Mouse (Mus musculus): ENCODE measurements around the gene Dusp8. TPM values are rescaled to one million over a fixed set of nuclear protein-coding genes. Genes with fewer than 3 reads are reported as not detected.
A peak's percentile ranks its signal among the peaks of the same experiment; 100 is the strongest.

The Dusp8 gene
- polyA plus RNA-seq, 1 experiment from 2014 or later = 5.5 TPM

DNA sequence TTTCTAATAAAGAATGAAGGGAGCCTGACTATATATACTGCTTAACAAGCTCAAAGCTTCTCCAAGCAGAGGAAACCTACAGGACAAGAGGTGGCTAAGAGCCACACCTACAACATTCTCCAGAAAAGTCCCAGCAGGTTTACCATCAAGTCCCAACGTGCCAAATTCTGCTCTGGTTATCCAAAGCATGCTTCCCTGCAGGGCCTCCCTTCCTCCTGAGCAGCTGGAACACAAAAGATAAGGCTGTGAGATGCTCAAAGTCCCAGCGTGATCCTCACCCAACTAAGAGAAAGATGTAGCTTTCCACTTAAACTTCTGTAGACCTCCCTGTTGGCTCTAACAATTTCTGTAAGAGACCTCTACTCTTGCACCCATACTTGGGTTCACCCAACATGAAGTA is 36.6 kb downstream of the Dusp8 start:
- no peak overlapping the region for H3K9ac ChIP-seq (replicated peaks; ENCODE audit: low read depth)
- 0 out of 2 replicates have a peak, but pooled peaks cover under 1% of the 10 kb centered on the region for H3K36me3 ChIP-seq (ENCODE audit: insufficient read depth, low read length)
- DNase-seq (ENCODE audit: low spot score) = no peak
- ATAC-seq = no peak
- H3K27me3 ChIP-seq (replicated peaks; ENCODE audit: insufficient read depth, low read length) = no peaks in the 10 kb centered on the region
- WGBS = 43% methylated on average over 2 of the region's 2 CpGs
- no peak overlapping the region for H3K27ac ChIP-seq (ENCODE audit: low read length)
- H3K4me3 ChIP-seq (ENCODE audit: low read depth, low read length) = no peak overlapping the region
- peak overlapping the region; percentile 76; the same call in 1 of the 2 replicates for H3K4me2 ChIP-seq (replicated peaks; ENCODE audit: low read depth, low read length)
- H3K9me3 ChIP-seq (ENCODE audit: low read length) = no peaks in the 10 kb centered on the region
- peaks cover 43% of the 10 kb centered on the region for H3K4me1 ChIP-seq (ENCODE audit: insufficient read depth, low read depth, low read length)
- TF ChIP-seq CTCF (IDR thresholded peaks at IDR 0.05) = no peak

GRCm38 (mm10) chr7:142057121-142057520 is 38.5 kb downstream of the Dusp8 start:
- H3K27ac ChIP-seq (ENCODE audit: low read length) = peak overlapping the region; percentile 48
- 88% methylated on average over 1 of the region's 1 CpGs for WGBS
- H3K4me3 ChIP-seq (ENCODE audit: low read depth, low read length) = no peak overlapping the region
- TF ChIP-seq EP300 (IDR thresholded peaks at IDR 0.05) = no peak
- TF ChIP-seq CTCF (IDR thresholded peaks at IDR 0.05) = no peak
- H3K9me3 ChIP-seq (ENCODE audit: low read length) = no peaks in the 10 kb centered on the region
- ATAC-seq (no peak), DNase-seq (ENCODE audit: low spot score) (no peak)
- H3K4me2 ChIP-seq (replicated peaks; ENCODE audit: low read depth, low read length) = no peak overlapping the region
- H3K4me1 ChIP-seq (ENCODE audit: insufficient read depth, low read depth, low read length) = peaks cover 43% of the 10 kb centered on the region
- no peaks in the 10 kb centered on the region for H3K27me3 ChIP-seq (replicated peaks; ENCODE audit: insufficient read depth, low read length)
- no peak overlapping the region for H3K9ac ChIP-seq (replicated peaks; ENCODE audit: low read depth)
- 0 out of 2 replicates have a peak, but pooled peaks cover 7% of the 10 kb centered on the region for H3K36me3 ChIP-seq (ENCODE audit: insufficient read depth, low read length)

- Histone ChIP-seq H3K27ac (ENCODE audit: low read length) (peak overlapping the region; percentile 48), H3K36me3 (ENCODE audit: insufficient read depth, low read length) (0 out of 2 replicates have a peak, but pooled peaks cover 7% of the 10 kb centered on the region), H3K4me3 (ENCODE audit: low read depth, low read length) (no peak overlapping the region), H3K4me2 (replicated peaks; ENCODE audit: low read depth, low read length) (no peak overlapping the region), H3K4me1 (ENCODE audit: insufficient read depth, low read depth, low read length) (peaks cover 43% of the 10 kb centered on the region), H3K9ac (replicated peaks; ENCODE audit: low read depth) (no peak overlapping the region), H3K9me3 (ENCODE audit: low read length) (no peaks in the 10 kb centered on the region), H3K27me3 (replicated peaks; ENCODE audit: insufficient read depth, low read length) (no peaks in the 10 kb centered on the region)
- DNase-seq (ENCODE audit: low spot score) (peak; percentile 66), ATAC-seq (peak; percentile 30)
- TF ChIP-seq EP300 (IDR thresholded peaks at IDR 0.05) = peak; percentile 27; the same call in 1 of the 2 replicates
- no peak for TF ChIP-seq CTCF (IDR thresholded peaks at IDR 0.05)
- 29% methylated on average over 1 of the region's 1 CpGs for WGBS
Measured at GRCm38 (mm10) chr7:142056601-142057061, 39.0 kb downstream of the Dusp8 start.

DNA sequence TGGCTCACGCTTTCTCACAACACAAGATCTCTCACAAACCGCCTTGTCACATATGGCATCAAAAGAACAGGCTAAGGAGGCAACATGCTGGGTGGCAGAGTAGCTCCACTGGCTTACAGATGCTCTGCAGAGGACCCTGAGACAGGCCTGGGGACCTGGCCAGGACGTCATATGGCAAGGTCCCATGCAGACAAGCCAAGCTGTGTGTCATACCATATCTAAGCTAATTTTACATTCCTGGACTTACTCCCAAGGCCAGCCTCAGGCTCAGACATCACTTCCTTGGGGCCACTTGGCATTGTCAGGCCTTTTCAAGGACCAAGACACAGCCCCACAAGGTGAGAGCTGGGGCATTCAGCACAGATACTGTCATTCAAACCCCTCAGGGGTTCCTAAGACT is 40.2 kb downstream of the Dusp8 start:
- no peak overlapping the region for H3K9ac ChIP-seq (replicated peaks; ENCODE audit: low read depth)
- 88% methylated on average over 3 of the region's 3 CpGs for WGBS
- no peaks in the 10 kb centered on the region for H3K27me3 ChIP-seq (replicated peaks; ENCODE audit: insufficient read depth, low read length)
- no peak overlapping the region for H3K27ac ChIP-seq (ENCODE audit: low read length)
- TF ChIP-seq CTCF (IDR thresholded peaks at IDR 0.05) (no peak), EP300 (IDR thresholded peaks at IDR 0.05) (no peak)
- no peaks in the 10 kb centered on the region for H3K9me3 ChIP-seq (ENCODE audit: low read length)
- no peak overlapping the region for H3K4me2 ChIP-seq (replicated peaks; ENCODE audit: low read depth, low read length)
- ATAC-seq (no peak), DNase-seq (ENCODE audit: low spot score) (no peak)
- H3K36me3 ChIP-seq (ENCODE audit: insufficient read depth, low read length) = 0 out of 2 replicates have a peak, but pooled peaks cover 11% of the 10 kb centered on the region
- peaks cover 37% of the 10 kb centered on the region; the same call in 1 of the 2 replicates for H3K4me1 ChIP-seq (ENCODE audit: insufficient read depth, low read depth, low read length)
- H3K4me3 ChIP-seq (ENCODE audit: low read depth, low read length) = no peak overlapping the region

DNA sequence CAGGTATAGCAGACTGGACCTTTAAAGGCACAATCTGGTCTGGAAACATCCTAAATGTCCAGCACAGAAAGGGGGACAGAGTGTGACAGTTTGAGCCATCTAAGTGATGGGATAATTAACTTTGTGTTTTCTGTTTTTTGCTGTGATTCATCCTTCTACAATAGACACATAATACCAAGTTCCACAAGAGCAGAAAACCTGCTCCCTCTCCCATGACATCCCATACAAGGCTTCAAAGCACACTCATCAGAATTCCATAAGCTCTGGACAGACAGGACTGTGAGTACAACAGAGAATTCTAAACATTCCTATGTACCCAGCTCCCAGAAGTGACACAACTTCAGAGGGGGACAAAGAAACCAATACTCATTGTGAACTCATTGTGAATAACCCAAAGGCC is 45.1 kb downstream of the Dusp8 start:
- no peak for ATAC-seq
- no peak overlapping the region for H3K9ac ChIP-seq (replicated peaks; ENCODE audit: low read depth)
- H3K4me2 ChIP-seq (replicated peaks; ENCODE audit: low read depth, low read length) = no peak overlapping the region
- no peak for DNase-seq (ENCODE audit: low spot score)
- H3K4me1 ChIP-seq (ENCODE audit: insufficient read depth, low read depth, low read length) = peaks cover 4% of the 10 kb centered on the region; the same call in 1 of the 2 replicates
- TF ChIP-seq EP300 (IDR thresholded peaks at IDR 0.05) (no peak), CTCF (IDR thresholded peaks at IDR 0.05) (no peak)
- H3K4me3 ChIP-seq (ENCODE audit: low read depth, low read length) = no peak overlapping the region
- no peak overlapping the region for H3K27ac ChIP-seq (ENCODE audit: low read length)
- H3K27me3 ChIP-seq (replicated peaks; ENCODE audit: insufficient read depth, low read length) = no peaks in the 10 kb centered on the region
- no peaks in the 10 kb centered on the region for H3K9me3 ChIP-seq (ENCODE audit: low read length)
- 0 out of 2 replicates have a peak, but pooled peaks cover 11% of the 10 kb centered on the region for H3K36me3 ChIP-seq (ENCODE audit: insufficient read depth, low read length)

DNA sequence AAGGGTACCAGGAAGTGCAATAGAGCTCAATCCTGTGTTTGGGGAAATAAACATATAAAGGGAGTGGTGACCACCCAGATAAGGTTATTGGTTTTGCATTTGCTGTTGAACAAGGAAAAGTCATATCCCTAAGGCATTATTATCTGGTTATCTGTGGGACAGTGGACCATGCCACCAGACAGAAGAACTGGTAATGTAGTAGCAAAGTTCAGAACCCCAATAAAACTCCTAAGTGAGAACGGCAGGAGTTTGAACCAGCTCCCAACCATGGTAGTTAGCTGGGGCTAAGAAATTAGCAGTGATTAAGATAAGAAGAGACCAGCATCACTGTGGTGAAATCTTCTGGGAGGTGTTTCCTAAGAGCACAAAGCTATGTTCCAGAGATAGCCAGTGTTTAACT is 49.7 kb downstream of the Dusp8 start:
- no peak for DNase-seq (ENCODE audit: low spot score)
- Histone ChIP-seq H3K27ac (ENCODE audit: low read length) (no peak overlapping the region), H3K4me3 (ENCODE audit: low read depth, low read length) (no peak overlapping the region), H3K27me3 (replicated peaks; ENCODE audit: insufficient read depth, low read length) (no peaks in the 10 kb centered on the region), H3K36me3 (ENCODE audit: insufficient read depth, low read length) (no peaks in the 10 kb centered on the region), H3K9me3 (ENCODE audit: low read length) (no peaks in the 10 kb centered on the region), H3K4me1 (ENCODE audit: insufficient read depth, low read depth, low read length) (peaks cover 4% of the 10 kb centered on the region; the same call in 1 of the 2 replicates), H3K9ac (replicated peaks; ENCODE audit: low read depth) (no peak overlapping the region), H3K4me2 (replicated peaks; ENCODE audit: low read depth, low read length) (no peak overlapping the region)
- ATAC-seq = no peak
- TF ChIP-seq EP300 (IDR thresholded peaks at IDR 0.05) (no peak), CTCF (IDR thresholded peaks at IDR 0.05) (no peak)
- 88% methylated on average over 1 of the region's 1 CpGs for WGBS

DNA sequence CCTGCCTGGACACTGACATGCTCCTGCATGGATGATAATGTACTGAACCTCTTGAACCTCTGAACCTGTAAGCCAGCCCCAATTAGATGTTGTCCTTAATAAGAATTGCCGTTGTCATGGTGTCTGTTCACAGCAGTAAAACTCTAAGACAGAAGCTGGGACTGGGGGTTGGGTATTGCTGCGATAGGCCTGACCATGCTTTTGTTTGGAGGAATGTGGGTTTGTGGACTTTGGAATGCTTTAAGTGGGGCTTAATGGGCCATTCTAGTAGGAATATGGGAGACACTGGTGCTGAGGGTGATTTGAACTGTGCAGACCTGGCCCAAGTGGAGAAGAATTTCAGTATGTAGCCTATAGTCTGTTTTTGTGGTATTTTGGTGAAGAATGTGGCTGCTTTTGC is 50.3 kb downstream of the Dusp8 start:
- Histone ChIP-seq H3K9me3 (ENCODE audit: low read length) (no peaks in the 10 kb centered on the region), H3K36me3 (ENCODE audit: insufficient read depth, low read length) (no peaks in the 10 kb centered on the region), H3K4me3 (ENCODE audit: low read depth, low read length) (no peak overlapping the region), H3K4me1 (ENCODE audit: insufficient read depth, low read depth, low read length) (peaks cover 4% of the 10 kb centered on the region; the same call in 1 of the 2 replicates), H3K27me3 (replicated peaks; ENCODE audit: insufficient read depth, low read length) (no peaks in the 10 kb centered on the region), H3K27ac (ENCODE audit: low read length) (no peak overlapping the region), H3K9ac (replicated peaks; ENCODE audit: low read depth) (no peak overlapping the region), H3K4me2 (replicated peaks; ENCODE audit: low read depth, low read length) (no peak overlapping the region)
- WGBS = 63% methylated on average over 2 of the region's 2 CpGs
- TF ChIP-seq EP300 (IDR thresholded peaks at IDR 0.05) = no peak
- TF ChIP-seq CTCF (IDR thresholded peaks at IDR 0.05) = no peak
- no peak for DNase-seq (ENCODE audit: low spot score)
- ATAC-seq = no peak

All from lung, postnatal 0 days (tissue).